Mouse (Mus musculus) testis, adult 2 months (tissue): ENCODE measurements around the gene Rtn4r. TPM values are rescaled to one million over a fixed set of nuclear protein-coding genes. Genes with fewer than 3 reads are reported as not detected.

Source experiments
- H3K27ac ChIP-seq: fragments of 200-500 bp; 2 replicates; pipeline ENCODE4 v1.5.1; 2012; ENCODE audit warnings: low read depth, low read length; ENCODE audit not compliant: control insufficient read depth, insufficient read depth
- H3K27me3 ChIP-seq: fragments of 200-500 bp; 2 replicates; pipeline ENCODE4 v1.6.1; 2012; ENCODE audit warnings: mild to moderate bottlenecking, low read length, moderate library complexity; ENCODE audit not compliant: control insufficient read depth, insufficient read depth
- H3K36me3 ChIP-seq: fragments of 200-500 bp; 2 replicates; pipeline ENCODE4 v1.6.1; 2012; ENCODE audit warnings: mild to moderate bottlenecking, low read length; ENCODE audit not compliant: control insufficient read depth, insufficient read depth
- H3K4me1 ChIP-seq: fragments of 200-500 bp; 2 replicates; pipeline ENCODE4 v1.6.1; 2012; ENCODE audit warnings: low read length; ENCODE audit not compliant: control insufficient read depth, insufficient read depth
- H3K4me3 ChIP-seq: fragments of 200-500 bp; 2 replicates; pipeline ENCODE4 v1.5.1; 2012; ENCODE audit warnings: low read depth, mild to moderate bottlenecking, low read length, moderate library complexity, mixed read lengths; ENCODE audit not compliant: control insufficient read depth
- CTCF ChIP-seq: fragments of 200-500 bp; IDR thresholded peaks from 2 replicates; pipeline ENCODE4 v1.5.1; 2012; ENCODE audit warnings: low read depth, mild to moderate bottlenecking, inconsistent platforms, low read length, moderate library complexity; ENCODE audit not compliant: control insufficient read depth, insufficient read depth, insufficient replicate concordance
- POLR2A ChIP-seq: fragments of 200-500 bp; IDR thresholded peaks from 2 replicates; pipeline ENCODE4 v1.6.1; 2012; ENCODE audit warnings: low read depth, mild to moderate bottlenecking, inconsistent platforms, low read length, moderate library complexity; ENCODE audit not compliant: control insufficient read depth
- polyA plus RNA-seq: library from polyadenylated mRNA; depleted of rRNA; stranded (reverse); fragments of >200 nt; gene quantifications from 2 replicates; pipeline ENCODE4 v1.2.3, GENCODE M21; 2012; rRNA removed

Rtn4r gene
- polyA plus RNA-seq: 0.11 and 0.18 TPM in 2 replicates

DNA sequence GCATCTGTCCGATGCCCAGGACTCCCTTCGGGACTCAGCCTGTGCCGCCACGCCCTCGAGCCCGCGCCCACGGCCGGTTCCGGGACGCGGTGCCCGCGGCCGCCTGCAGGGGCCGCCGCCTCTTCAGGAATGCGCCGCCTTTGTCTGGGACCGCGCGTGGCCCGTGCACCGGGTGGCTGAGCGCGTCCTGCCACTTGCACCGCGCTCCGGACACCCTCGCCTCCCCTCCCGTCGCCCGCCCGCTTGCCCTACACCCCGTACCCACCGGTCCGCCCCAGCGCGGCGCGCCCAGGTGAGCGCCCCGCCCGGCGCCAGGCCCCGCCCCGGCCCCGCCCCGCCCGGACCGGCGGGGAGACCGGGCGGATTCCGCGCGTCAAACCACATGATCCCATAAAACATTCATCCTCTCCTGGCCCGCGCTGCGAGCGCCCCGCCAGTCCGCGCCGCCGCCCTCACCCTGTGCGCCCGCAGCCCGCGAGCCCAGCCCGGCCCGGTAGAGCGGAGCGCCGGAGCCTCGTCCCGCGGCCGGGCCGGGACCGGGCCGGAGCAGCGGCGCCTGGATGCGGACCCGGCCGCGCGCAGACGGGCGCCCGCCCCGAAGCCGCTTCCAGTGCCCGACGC lies at the start of gene Rtn4r:
Gene Rtn4r (plus strand): TSS at position 402 of the 621 bp plus-strand sequence.
- no peaks in the 10 kb centered on the region for H3K27me3 ChIP-seq

GRCm38 (mm10) chr16:18078314-18079015 lies 49.0 kb upstream of the Rtn4r start:
- H3K4me1 ChIP-seq: no peaks in the 10 kb centered on the region; the same call in 1 of the 2 replicates
- no peak overlapping the region for H3K4me3 ChIP-seq
- no peaks in the 10 kb centered on the region for H3K27me3 ChIP-seq
- no peak for TF ChIP-seq CTCF
- TF ChIP-seq POLR2A: no peak
- no peak overlapping the region for H3K27ac ChIP-seq
- no peaks in the 10 kb centered on the region for H3K36me3 ChIP-seq

More for the DNA sequence above, at the start of gene Rtn4r:
- Histone ChIP-seq H3K27ac (no peak within 1 kb of the TSS), H3K4me3 (peak within 1 kb of the TSS; percentile 48), H3K36me3 (no peaks in the 10 kb centered on the region), H3K4me1 (peaks cover 3% of the 10 kb centered on the region)
- 0 out of 2 replicates have a peak, but pooled peaks have one; percentile 15 for TF ChIP-seq CTCF
- TF ChIP-seq POLR2A: no peak

DNA sequence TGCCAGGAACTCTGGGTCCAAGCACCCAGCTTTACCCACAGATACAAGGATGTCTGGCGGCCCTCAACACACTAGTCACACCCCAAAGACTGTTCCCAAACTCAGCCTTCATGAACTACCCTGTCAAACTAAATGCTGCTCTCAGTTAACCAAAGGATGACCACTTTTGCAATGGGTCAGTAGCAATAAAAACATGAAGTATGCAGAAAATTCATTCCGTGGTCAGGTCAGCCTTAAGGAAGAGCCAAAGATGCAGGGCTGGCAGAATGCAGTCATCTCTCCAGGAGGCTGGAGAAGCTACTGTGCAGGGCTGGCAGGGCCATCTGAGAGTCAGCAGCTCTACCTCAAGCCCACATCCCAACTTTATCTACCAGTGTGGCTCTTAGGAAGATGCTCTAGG lies 48.1 kb upstream of the Rtn4r start:
- Histone ChIP-seq H3K4me1 (no peaks in the 10 kb centered on the region; the same call in 1 of the 2 replicates), H3K27me3 (no peaks in the 10 kb centered on the region), H3K27ac (no peak overlapping the region), H3K4me3 (no peak overlapping the region), H3K36me3 (no peaks in the 10 kb centered on the region)
- TF ChIP-seq CTCF: no peak
- TF ChIP-seq POLR2A: no peak

DNA sequence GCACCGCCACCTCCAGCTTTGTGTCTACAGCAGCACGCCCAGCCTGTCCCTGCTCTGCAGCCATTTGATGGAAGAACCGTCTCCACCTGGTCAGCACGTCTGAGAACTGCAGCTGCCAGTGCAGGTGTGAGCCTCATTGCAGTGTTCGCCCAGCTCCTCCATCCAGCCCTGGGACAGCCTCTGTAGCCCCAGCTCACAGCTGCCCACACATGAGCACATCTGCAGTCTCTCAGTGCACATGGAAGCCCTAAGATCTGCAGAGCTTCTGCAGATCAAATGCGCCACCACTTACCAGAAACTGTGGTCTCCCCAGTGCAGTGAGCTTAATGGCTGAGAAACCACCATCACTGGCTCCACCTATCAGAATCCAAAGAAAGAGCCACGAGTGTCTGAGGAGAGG lies 47.3 kb upstream of the Rtn4r start:
- Histone ChIP-seq H3K4me3 (no peak overlapping the region), H3K36me3 (no peaks in the 10 kb centered on the region), H3K4me1 (no peaks in the 10 kb centered on the region; the same call in 1 of the 2 replicates), H3K27ac (no peak overlapping the region), H3K27me3 (no peaks in the 10 kb centered on the region)
- TF ChIP-seq POLR2A (no peak), CTCF (no peak)

- H3K27me3 ChIP-seq: no peaks in the 10 kb centered on the region
- H3K27ac ChIP-seq: no peak overlapping the region
- H3K36me3 ChIP-seq: no peaks in the 10 kb centered on the region
- H3K4me1 ChIP-seq: no peaks in the 10 kb centered on the region; the same call in 1 of the 2 replicates
- TF ChIP-seq POLR2A (no peak), CTCF (no peak)
- H3K4me3 ChIP-seq: no peak overlapping the region
These were observed 46.2 kb upstream of the Rtn4r start for GRCm38 (mm10) chr16:18081149-18081827.

DNA sequence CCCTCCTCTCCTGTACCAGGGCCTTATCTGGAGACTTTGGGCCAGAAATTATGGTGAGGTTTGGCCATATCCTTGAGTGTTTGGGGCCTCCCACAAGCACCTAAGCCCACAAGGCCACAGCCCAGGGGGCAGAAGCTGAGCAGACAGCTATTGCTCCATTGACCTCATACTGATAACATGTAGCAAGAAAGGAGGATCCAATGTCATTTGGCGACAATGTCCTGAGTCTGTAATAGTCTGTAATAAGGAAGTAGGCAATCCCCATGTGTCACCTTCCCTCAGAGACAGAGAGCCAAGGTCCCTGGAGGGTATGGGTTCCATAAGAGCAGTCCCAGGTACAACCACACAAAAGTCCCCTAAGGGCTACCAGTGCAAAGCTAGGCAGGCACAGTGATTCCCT lies 45.2 kb upstream of the Rtn4r start:
- Histone ChIP-seq H3K27ac (no peak overlapping the region), H3K4me1 (no peaks in the 10 kb centered on the region; the same call in 1 of the 2 replicates), H3K4me3 (no peak overlapping the region), H3K27me3 (no peaks in the 10 kb centered on the region), H3K36me3 (no peaks in the 10 kb centered on the region)
- no peak for TF ChIP-seq POLR2A
- no peak for TF ChIP-seq CTCF
